Mouse (Mus musculus): ENCODE measurements around the gene Tubal3. TPM values are rescaled to one million over a fixed set of nuclear protein-coding genes. Genes with fewer than 3 reads are reported as not detected.
A peak's percentile ranks its signal among the peaks of the same experiment; 100 is the strongest.

The Tubal3 gene
- polyA plus RNA-seq (2012; rRNA removed) = not detected in 2 replicates

DNA sequence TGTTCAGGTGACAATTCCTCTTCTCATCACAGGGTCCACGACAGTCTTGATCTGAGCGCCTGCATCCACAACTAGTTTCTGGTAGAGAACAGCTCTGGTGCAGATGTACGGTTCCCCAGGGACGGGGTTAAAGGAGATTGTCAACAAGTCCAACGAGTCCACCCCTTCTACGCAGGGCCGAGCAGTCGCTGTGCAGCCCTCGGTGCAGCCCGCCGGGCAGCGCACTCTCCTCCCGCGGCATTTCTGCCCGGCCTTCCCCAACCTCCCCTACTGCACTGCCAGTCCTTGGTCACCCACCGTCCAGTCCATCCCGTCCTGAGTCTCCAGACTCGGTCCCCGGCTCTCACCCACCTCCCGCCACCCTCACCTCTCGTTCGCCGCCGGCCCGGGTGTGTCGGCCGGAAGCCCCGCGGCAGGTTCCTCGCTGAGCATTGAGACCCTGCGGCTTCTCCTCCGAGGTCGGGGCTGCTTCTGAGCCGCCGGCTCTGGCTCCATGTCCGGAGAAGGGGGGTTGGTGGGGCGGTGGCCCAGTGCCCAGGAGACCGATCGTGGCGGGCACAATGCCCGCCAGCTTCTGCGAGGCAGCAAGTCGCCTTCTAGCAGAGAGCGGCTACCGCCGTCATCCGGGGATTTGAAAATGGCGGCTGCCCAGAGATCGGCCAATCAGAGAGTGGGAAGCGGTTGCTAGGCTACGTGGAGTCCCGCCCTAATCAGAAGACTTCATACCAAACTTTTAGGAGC lies at the start of gene Tubal3, which contains the start of gene Net1:
TSS of gene Tubal3 (plus strand) at position 704 of the 741 bp plus-strand sequence.
TSS of gene Net1 (minus strand) at position 650 of the 741 bp plus-strand sequence.
- DNase-seq = peak; percentile 90
- under 1% methylated on average over 52 of the region's 52 CpGs for WGBS
- Histone ChIP-seq H3K4me1 (replicated peaks; ENCODE audit: control insufficient read depth, insufficient read depth, low read length) (peaks cover 3% of the 10 kb centered on the region; the same call in 1 of the 2 replicates), H3K4me3 (ENCODE audit: control insufficient read depth, insufficient read depth, low read length) (peak within 1 kb of the TSS; percentile 93), H3K36me3 (ENCODE audit: control insufficient read depth, insufficient read depth, low read length) (no peaks in the 10 kb centered on the region), H3K27ac (ENCODE audit: control insufficient read depth, insufficient read depth, low read length) (no peak within 1 kb of the TSS), H3K27me3 (ENCODE audit: control insufficient read depth, insufficient read depth, low read length) (no peaks in the 10 kb centered on the region)
- TF ChIP-seq POLR2A (IDR thresholded peaks at IDR 0.05; ENCODE audit: control insufficient read depth, extremely low read depth, insufficient read depth, low read length, poor library complexity) (no peak), CTCF (IDR thresholded peaks at IDR 0.05; ENCODE audit: borderline replicate concordance, control insufficient read depth, extremely low read depth, insufficient read depth, low read length, poor library complexity) (peak; percentile 45; the same call in 1 of the 2 replicates)

DNA sequence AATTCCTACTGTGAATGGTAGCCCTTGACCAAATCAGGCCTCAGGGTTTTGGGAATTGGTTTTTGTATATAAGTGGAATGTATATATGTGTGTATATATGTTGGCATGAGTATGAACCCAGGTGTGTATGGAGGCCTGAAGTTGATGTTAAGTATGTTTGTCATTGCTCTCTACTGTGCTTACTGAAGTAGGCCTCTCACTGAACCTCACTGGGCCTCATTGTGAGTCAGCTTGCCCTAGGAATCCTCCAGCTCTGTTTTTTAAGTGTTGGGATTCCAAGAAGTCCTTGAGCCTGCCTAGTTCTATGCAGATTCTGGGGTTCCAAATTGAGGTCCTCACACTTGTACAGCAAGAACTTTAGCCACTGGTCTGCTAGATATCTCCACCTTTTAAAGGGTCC lies 48.2 kb upstream of the Tubal3 start:
- Histone ChIP-seq H3K27ac (ENCODE audit: control insufficient read depth, insufficient read depth, low read length) (no peak overlapping the region), H3K27me3 (ENCODE audit: control insufficient read depth, insufficient read depth, low read length) (no peaks in the 10 kb centered on the region), H3K36me3 (ENCODE audit: control insufficient read depth, insufficient read depth, low read length) (no peaks in the 10 kb centered on the region), H3K4me1 (replicated peaks; ENCODE audit: control insufficient read depth, insufficient read depth, low read length) (no peaks in the 10 kb centered on the region), H3K4me3 (ENCODE audit: control insufficient read depth, insufficient read depth, low read length) (no peak overlapping the region)
- no peak for DNase-seq
- TF ChIP-seq CTCF (IDR thresholded peaks at IDR 0.05; ENCODE audit: borderline replicate concordance, control insufficient read depth, extremely low read depth, insufficient read depth, low read length, poor library complexity) (no peak), POLR2A (IDR thresholded peaks at IDR 0.05; ENCODE audit: control insufficient read depth, extremely low read depth, insufficient read depth, low read length, poor library complexity) (no peak)

DNA sequence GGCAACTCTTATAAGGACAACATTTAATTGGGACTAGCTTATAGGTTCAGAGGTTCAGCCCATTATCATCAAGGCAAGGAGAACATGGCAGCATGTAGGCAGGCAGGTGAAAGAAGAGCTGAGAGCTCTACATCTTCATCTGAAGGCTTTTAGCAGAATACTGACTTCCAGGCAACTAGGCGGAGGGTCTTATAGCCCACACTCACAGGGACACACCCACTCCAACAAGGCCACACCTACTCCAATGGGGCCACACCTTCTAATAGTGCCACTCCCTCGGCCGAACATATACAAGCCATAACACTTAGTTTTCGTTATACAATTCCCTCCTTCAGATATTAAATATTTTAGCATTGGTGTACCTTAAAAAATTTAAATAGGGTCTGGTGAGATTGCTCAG lies 45.2 kb upstream of the Tubal3 start:
- Histone ChIP-seq H3K27ac (ENCODE audit: control insufficient read depth, insufficient read depth, low read length) (no peak overlapping the region), H3K4me3 (ENCODE audit: control insufficient read depth, insufficient read depth, low read length) (no peak overlapping the region), H3K27me3 (ENCODE audit: control insufficient read depth, insufficient read depth, low read length) (no peaks in the 10 kb centered on the region), H3K36me3 (ENCODE audit: control insufficient read depth, insufficient read depth, low read length) (no peaks in the 10 kb centered on the region), H3K4me1 (replicated peaks; ENCODE audit: control insufficient read depth, insufficient read depth, low read length) (no peaks in the 10 kb centered on the region)
- TF ChIP-seq CTCF (IDR thresholded peaks at IDR 0.05; ENCODE audit: borderline replicate concordance, control insufficient read depth, extremely low read depth, insufficient read depth, low read length, poor library complexity) (no peak), POLR2A (IDR thresholded peaks at IDR 0.05; ENCODE audit: control insufficient read depth, extremely low read depth, insufficient read depth, low read length, poor library complexity) (no peak)
- 96% methylated on average over 4 of the region's 4 CpGs for WGBS
- no peak for DNase-seq

DNA sequence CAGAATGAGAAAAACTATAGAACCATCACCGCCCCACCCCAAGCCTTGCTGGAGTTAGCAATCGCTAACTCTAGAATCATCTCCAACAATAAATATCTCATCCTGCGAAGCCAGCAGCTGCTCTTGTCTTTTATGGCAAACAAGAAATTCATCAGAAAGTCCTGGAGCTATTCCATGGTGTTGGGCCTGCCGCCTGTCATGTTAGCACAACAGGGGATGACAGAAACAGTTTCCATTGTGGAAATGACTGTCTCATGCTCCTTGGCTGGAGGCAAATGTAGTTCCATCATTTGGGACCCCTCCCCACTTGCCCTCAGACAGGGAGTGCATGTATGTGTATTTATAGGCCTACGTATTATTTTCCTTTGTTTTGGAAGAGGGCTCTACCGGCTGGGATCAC lies 41.6 kb upstream of the Tubal3 start:
- no peaks in the 10 kb centered on the region for H3K36me3 ChIP-seq (ENCODE audit: control insufficient read depth, insufficient read depth, low read length)
- WGBS = 98% methylated on average over 6 of the region's 6 CpGs
- H3K27ac ChIP-seq (ENCODE audit: control insufficient read depth, insufficient read depth, low read length) = no peak overlapping the region
- H3K27me3 ChIP-seq (ENCODE audit: control insufficient read depth, insufficient read depth, low read length) = no peaks in the 10 kb centered on the region
- TF ChIP-seq CTCF (IDR thresholded peaks at IDR 0.05; ENCODE audit: borderline replicate concordance, control insufficient read depth, extremely low read depth, insufficient read depth, low read length, poor library complexity) = no peak
- no peak for TF ChIP-seq POLR2A (IDR thresholded peaks at IDR 0.05; ENCODE audit: control insufficient read depth, extremely low read depth, insufficient read depth, low read length, poor library complexity)
- no peak overlapping the region for H3K4me3 ChIP-seq (ENCODE audit: control insufficient read depth, insufficient read depth, low read length)
- no peak for DNase-seq
- no peaks in the 10 kb centered on the region for H3K4me1 ChIP-seq (replicated peaks; ENCODE audit: control insufficient read depth, insufficient read depth, low read length)

DNA sequence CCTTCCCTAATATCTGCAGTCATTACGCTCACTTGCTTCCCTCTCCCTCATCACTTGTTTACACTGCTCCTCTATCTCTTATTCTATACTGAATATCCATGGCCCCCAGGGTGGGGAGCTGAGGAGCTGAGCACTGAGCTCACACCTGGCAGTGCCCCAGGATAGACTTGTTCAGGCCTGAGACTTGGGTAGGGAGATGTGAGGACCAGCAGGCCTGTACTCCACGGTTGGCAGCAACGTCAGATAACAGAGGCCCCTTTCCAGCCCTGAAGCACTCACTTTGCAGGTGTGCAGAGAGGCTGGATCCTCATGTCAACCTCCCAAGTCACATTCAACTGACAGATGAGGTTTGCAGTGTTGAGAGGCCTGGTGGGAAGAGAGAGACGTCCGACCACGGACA lies 40.9 kb upstream of the Tubal3 start:
- TF ChIP-seq CTCF (IDR thresholded peaks at IDR 0.05; ENCODE audit: borderline replicate concordance, control insufficient read depth, extremely low read depth, insufficient read depth, low read length, poor library complexity) = no peak
- no peak for TF ChIP-seq POLR2A (IDR thresholded peaks at IDR 0.05; ENCODE audit: control insufficient read depth, extremely low read depth, insufficient read depth, low read length, poor library complexity)
- no peak for DNase-seq
- no peaks in the 10 kb centered on the region for H3K27me3 ChIP-seq (ENCODE audit: control insufficient read depth, insufficient read depth, low read length)
- H3K4me3 ChIP-seq (ENCODE audit: control insufficient read depth, insufficient read depth, low read length) = no peak overlapping the region
- H3K4me1 ChIP-seq (replicated peaks; ENCODE audit: control insufficient read depth, insufficient read depth, low read length) = no peaks in the 10 kb centered on the region
- no peaks in the 10 kb centered on the region for H3K36me3 ChIP-seq (ENCODE audit: control insufficient read depth, insufficient read depth, low read length)
- 90% methylated on average over 6 of the region's 6 CpGs for WGBS
- no peak overlapping the region for H3K27ac ChIP-seq (ENCODE audit: control insufficient read depth, insufficient read depth, low read length)

DNA sequence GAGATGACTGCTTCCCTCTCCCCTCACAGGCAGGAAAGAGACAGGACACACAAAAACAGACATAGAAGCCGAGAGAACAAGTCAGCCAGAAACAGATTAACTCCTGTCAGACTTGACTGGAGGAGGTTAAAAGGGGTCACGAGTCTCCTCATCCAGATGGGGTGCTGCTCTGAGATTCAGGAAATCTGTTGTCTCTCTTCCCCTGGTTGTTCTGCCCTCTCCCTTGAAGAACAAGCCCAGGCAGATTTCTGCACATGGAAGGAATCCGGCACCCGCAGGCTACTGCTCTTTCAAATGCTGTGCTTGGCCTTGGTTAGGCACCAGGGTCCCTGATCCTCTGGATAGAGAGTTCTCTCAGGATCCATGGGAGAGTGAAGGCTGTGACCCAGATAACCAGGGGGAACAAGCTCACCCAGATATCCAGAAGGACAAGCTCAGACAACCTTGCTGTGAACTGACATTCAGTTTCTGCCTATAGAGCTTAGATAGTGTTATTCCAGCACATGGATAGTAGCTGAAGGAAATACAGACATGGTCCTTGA lies 40.3 kb upstream of the Tubal3 start:
- 88% methylated on average over 4 of the region's 4 CpGs for WGBS
- TF ChIP-seq POLR2A (IDR thresholded peaks at IDR 0.05; ENCODE audit: control insufficient read depth, extremely low read depth, insufficient read depth, low read length, poor library complexity) (no peak), CTCF (IDR thresholded peaks at IDR 0.05; ENCODE audit: borderline replicate concordance, control insufficient read depth, extremely low read depth, insufficient read depth, low read length, poor library complexity) (no peak)

More for the DNA sequence above, 40.3 kb upstream of the Tubal3 start:
- H3K27me3 ChIP-seq (ENCODE audit: control insufficient read depth, insufficient read depth, low read length) = no peaks in the 10 kb centered on the region
- H3K27ac ChIP-seq (ENCODE audit: control insufficient read depth, insufficient read depth, low read length) = no peak overlapping the region
- DNase-seq = no peak
- H3K4me3 ChIP-seq (ENCODE audit: control insufficient read depth, insufficient read depth, low read length) = no peak overlapping the region
- H3K36me3 ChIP-seq (ENCODE audit: control insufficient read depth, insufficient read depth, low read length) = no peaks in the 10 kb centered on the region
- no peaks in the 10 kb centered on the region for H3K4me1 ChIP-seq (replicated peaks; ENCODE audit: control insufficient read depth, insufficient read depth, low read length)
